Mouse (Mus musculus) large intestine, adult 2 months (tissue): Measurements from ENCODE around the gene Ptpn1. TPM values are rescaled to one million over a fixed set of nuclear protein-coding genes. Genes with fewer than 3 reads are reported as not detected.

ENCODE experiments used
- DNase-seq: peaks from one replicate; pipeline ENCODE4 v3.0.0-alpha.2; 2012; ENCODE audit warnings: low read depth, low spot score
- WGBS: fragments of 180-500 bp; shearing (Covaris S2); methylation state at CpG from one replicate; pipeline ENCODE4 v1.1.7; 2018; 5-methylcytosine and 5-hydroxymethylcytosine counted together
- polyA plus RNA-seq: library from polyadenylated mRNA; depleted of rRNA; stranded (reverse); fragments of >200 nt; gene quantifications from 2 replicates; pipeline ENCODE4 v1.2.3, GENCODE M21; 2012

Ptpn1 gene
- polyA plus RNA-seq, 1 experiment: 23.1 TPM

DNA sequence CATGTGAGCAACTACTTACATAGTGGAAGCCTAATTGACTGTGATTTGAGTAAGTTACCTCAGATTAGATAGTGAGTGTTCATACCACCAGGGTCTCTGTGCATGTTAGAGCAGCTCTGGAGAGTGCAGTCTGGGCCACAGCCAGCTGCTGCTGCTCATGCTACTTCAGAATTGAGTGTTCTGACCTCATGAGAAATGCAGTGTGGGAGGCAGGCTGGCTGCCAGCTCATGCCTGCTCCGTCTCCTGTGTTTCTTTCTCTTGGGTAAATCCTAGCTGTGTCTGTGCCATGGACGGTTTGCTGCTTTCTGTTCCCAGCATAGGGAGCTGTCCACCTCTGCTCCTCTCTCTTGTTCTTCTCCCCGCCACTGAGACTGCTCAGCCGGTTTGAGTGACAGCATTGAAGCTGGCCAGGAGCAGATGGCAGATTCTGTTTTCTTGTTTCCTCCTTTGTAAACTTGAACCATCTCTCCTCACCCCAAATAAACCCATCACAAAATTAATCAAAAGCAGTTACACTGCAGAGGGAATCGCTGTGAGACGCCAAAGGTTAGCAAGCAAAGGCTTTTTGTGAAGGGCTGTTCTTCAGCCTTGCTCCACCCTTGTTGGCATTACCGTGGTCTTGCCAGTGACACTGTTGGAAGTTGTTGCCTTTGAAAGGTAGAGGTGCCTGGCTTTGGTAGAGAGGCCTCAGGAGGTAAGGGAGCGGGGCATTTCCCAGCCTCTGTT lies 10.5 kb downstream of the Ptpn1 start:
- 35% methylated on average over 8 of the region's 8 CpGs for WGBS
- no peak for DNase-seq

DNA sequence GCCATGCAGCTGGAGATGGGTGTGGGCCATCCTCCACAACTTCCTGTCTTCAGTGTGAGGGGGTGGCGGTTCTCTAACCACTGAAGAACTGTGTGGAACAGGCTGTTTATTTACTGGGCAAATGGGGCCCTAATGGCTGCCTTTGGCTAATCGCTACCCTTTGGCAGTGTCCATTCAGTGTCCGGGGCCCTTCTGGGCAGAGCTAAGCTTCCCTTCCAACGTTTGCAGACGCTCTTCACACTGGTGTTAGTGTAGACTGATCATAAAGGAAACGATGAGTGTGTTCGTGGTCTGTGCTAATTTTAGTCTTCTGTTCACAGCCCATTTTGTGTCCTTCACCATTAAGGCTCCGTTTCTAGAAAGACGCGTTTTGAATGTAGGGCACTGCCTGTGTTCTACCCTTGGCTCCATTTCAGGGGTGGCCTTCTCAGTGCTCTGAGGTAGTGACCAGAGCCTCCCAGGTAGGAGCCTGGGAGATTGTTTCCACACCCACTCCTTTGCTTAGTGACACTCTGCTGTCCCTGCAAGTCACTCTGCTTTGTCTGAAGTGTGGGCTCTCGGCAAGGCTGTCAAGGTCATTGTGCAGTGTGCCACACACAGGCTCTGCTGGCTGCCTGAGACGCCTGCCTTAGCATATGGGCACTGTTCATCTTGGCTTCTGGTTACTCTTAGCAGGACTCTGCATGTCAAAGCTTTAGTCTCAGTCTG lies 11.2 kb downstream of the Ptpn1 start:
- 58% methylated on average over 12 of the region's 12 CpGs for WGBS
- DNase-seq: no peak

GRCm38 (mm10) chr2:167944193-167944592 lies 12.3 kb downstream of the Ptpn1 start:
- DNase-seq: no peak
- 93% methylated on average over 3 of the region's 3 CpGs for WGBS

GRCm38 (mm10) chr2:167945451-167945850 lies 13.6 kb downstream of the Ptpn1 start:
- 81% methylated on average over 5 of the region's 5 CpGs for WGBS
- DNase-seq: no peak

- 27% methylated on average over 3 of the region's 3 CpGs for WGBS
- DNase-seq: no peak
These were observed 15.4 kb downstream of the Ptpn1 start for GRCm38 (mm10) chr2:167947251-167947650.

GRCm38 (mm10) chr2:167948047-167948446 lies 16.2 kb downstream of the Ptpn1 start:
- 47% methylated on average over 6 of the region's 6 CpGs for WGBS
- no peak for DNase-seq

GRCm38 (mm10) chr2:167948557-167948956 lies 16.7 kb downstream of the Ptpn1 start:
- no peak for DNase-seq
- WGBS: 82% methylated on average over 13 of the region's 13 CpGs

DNA sequence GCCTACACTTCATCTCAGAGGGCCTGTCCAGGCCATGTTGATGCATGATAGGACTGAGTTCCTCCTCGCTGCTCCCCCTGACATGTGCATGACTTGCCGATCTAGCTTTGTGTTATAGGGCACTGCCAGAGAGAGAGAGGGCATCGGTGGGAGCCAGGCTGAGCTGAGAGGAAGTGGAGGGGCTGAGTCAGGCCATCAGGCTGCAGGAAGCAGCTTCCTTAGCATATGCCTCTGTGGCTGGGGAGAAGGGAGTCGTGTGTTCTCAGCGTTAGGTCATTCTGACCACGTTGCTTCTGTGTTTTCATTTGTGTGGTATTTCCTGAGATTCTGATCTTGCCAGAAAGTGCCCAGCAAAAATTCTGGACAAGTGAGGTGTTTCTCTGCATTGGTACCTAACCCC lies 17.4 kb downstream of the Ptpn1 start:
- no peak for DNase-seq
- 63% methylated on average over 6 of the region's 6 CpGs for WGBS

- no peak for DNase-seq
- 78% methylated on average over 2 of the region's 2 CpGs for WGBS
These were observed 18.0 kb downstream of the Ptpn1 start for GRCm38 (mm10) chr2:167949808-167950207.

GRCm38 (mm10) chr2:167950681-167951080 lies 18.8 kb downstream of the Ptpn1 start:
- no peak for DNase-seq
- 41% methylated on average over 6 of the region's 6 CpGs for WGBS

DNA sequence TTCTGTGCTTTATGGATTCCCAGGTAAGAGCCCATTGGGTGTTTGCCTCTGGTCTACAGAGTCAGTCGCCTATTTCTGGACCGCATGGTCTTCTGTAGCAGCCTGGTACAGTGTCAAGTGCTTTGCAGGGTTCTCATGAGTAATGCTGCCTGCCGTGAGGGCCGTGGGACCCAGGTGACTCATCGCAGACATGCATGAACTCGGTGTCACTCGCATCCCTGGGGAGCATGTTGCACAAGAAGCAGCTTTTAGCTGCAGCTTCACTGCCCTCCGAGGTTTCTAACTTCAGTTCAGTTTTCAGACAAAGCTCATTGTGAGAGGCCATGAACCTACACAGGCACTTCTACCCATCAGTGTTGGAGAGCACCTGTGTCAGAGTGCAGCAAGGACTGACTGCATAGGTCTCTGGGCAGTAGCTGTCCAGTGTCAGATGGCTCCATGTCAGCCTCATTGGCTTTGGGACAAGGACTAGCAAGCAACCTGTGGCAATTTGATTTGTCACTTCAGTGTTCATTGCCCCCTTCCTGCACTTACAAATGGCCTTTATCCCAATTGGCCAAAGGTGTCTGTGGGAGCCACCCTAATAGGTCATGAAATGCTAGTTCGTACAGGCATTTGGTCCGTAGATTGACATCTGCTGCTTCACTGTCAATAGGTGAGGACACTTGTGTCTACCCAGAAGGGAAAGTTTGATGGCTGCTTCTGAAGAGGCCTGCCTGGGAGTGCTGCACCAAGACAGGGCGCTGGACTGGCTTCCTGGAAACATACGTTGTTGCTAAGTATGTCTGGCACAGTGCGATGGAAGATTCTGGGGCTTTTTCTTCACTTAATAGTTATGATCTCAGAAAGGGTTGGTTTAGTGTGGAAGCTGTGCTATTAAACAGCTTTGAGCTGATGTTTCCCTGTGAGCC lies 19.7 kb downstream of the Ptpn1 start:
- WGBS: 65% methylated on average over 13 of the region's 13 CpGs
- no peak for DNase-seq

DNA sequence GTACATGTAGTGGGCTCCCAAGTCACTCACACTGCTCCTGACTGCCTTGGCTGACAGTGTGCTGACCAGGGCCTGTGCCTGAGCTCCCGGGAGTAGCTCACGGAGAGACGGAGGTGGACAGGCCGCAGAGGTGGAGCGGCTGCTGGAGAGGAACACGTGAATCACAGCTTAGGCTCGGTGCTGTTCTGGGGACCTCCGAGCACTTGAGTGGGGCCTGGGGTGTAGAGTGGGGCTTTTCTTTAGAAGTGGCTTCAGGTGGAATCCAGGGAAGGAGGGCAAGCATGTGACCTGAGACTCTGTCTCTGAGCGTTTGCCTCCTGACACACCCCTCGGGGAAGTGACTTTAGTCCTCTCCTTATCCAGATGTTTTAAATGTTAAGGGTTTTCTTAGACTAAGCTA lies 22.0 kb downstream of the Ptpn1 start:
- DNase-seq: no peak
- 84% methylated on average over 10 of the region's 10 CpGs for WGBS

GRCm38 (mm10) chr2:167954928-167955327 lies 23.1 kb downstream of the Ptpn1 start:
- WGBS: 89% methylated on average over 7 of the region's 7 CpGs
- DNase-seq: no peak

DNA sequence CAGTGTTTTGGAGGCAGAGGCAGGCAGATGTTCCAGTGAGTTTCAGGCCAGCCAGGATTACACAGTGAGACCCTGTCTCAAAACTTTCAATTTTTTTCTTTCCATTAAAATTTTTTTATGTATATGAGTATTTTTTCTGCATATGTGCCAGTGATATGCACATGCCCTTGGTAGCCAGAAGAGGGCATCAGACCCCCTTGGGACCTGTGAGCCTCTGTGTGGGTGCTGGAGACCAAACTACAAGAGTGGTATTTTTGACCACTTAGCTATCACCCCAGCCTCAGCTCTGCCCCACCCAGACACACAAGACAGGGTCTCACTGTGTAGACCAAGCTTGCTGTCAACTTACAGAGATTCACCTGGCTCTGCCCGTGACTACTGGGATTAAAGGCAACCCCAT lies 25.7 kb downstream of the Ptpn1 start:
- no peak for DNase-seq
- WGBS: 84% methylated on average over 1 of the region's 1 CpGs

GRCm38 (mm10) chr2:167958082-167958788 lies 26.4 kb downstream of the Ptpn1 start:
- WGBS: 12% methylated on average over 5 of the region's 5 CpGs
- DNase-seq: no peak

DNA sequence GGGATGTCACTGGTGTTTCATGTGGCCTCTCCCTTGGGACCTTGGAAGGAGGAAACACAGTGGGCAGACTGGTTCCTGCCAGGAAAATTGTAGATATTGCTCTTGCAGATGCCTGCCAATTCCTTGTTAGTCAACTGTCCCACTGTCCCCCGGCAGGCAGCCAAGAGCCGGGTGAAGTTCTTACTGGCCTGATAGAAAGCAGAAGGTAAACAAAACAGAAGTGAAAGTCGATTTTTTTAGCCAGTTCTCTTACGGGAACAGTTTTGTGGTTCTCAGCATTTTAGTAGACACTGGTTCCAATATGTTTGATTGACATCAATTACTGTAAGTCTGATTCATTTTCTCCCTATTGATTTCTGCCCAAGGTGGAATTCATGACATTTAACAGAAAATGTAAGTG lies 27.0 kb downstream of the Ptpn1 start:
- peak; percentile 77 for DNase-seq
- 0% methylated on average over 4 of the region's 4 CpGs for WGBS

- DNase-seq: no peak
- WGBS: 16% methylated on average over 4 of the region's 4 CpGs
These were observed 27.6 kb downstream of the Ptpn1 start for GRCm38 (mm10) chr2:167959384-167959911.

- 43% methylated on average over 7 of the region's 7 CpGs for WGBS
- no peak for DNase-seq
These were observed 28.1 kb downstream of the Ptpn1 start for GRCm38 (mm10) chr2:167959996-167960395.

DNA sequence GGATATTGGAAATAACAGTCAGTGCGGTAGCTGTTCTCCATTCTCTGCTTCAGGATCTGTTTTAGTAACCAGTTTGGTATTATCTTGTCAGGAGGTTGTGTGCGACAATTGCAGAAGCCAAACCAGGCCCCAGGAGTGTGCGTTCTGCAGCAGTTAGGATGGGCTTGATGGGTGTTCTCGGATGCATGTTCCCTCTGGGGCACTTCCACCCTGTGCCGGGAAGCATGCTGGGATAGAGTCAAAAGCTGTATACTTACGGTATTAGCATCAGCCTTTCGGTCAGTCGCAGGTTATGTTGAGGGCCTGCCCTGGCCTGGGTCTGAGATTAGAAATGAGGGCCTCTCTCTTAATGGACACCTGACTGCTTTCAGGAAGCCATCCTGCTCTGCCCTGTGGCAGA lies 28.7 kb downstream of the Ptpn1 start:
- DNase-seq: no peak
- WGBS: 87% methylated on average over 8 of the region's 8 CpGs
